Mouse (Mus musculus) hindbrain, embryonic 13.5 days (tissue): Measurements from ENCODE around the gene Pard3. TPM values are rescaled to one million over a fixed set of nuclear protein-coding genes. Genes with fewer than 3 reads are reported as not detected.
A peak's percentile ranks its signal among the peaks of the same experiment; 100 is the strongest.

Experiments
- ATAC-seq: fragments of 200-750 bp; cut with Nextera tagmentation; 2 replicates; pipeline ENCODE4 v1.8.0; 2017; ENCODE audit warnings: moderate TSS enrichment; ENCODE audit not compliant: low FRiP score
- H3K27ac ChIP-seq: fragments of 300-500 bp; sonication (generic); 2 replicates; pipeline ENCODE4 v1.5.1; 2015; ENCODE audit warnings: inconsistent platforms, mild to moderate bottlenecking, moderate library complexity
- H3K27me3 ChIP-seq: fragments of 300-500 bp; sonication (generic); 2 replicates; pipeline ENCODE4 v1.6.1; 2015; ENCODE audit warnings: mild to moderate bottlenecking, inconsistent platforms
- H3K36me3 ChIP-seq: fragments of 300-500 bp; sonication (generic); 2 replicates; pipeline ENCODE4 v1.6.1; 2015; ENCODE audit warnings: mild to moderate bottlenecking, inconsistent platforms
- H3K4me1 ChIP-seq: fragments of 300-500 bp; sonication (generic); replicated peaks from 2 replicates; pipeline ENCODE4 v1.6.1; 2015; ENCODE audit warnings: inconsistent platforms
- H3K4me2 ChIP-seq: fragments of 300-500 bp; sonication (generic); 2 replicates; pipeline ENCODE4 v1.6.1; 2015; ENCODE audit warnings: inconsistent platforms, mild to moderate bottlenecking, moderate library complexity
- H3K4me3 ChIP-seq: fragments of 300-500 bp; sonication (generic); 2 replicates; pipeline ENCODE4 v1.5.1; 2015; ENCODE audit warnings: mild to moderate bottlenecking, inconsistent platforms
- H3K9ac ChIP-seq: fragments of 300-500 bp; sonication (generic); 2 replicates; pipeline ENCODE4 v1.6.1; 2015; ENCODE audit warnings: mild to moderate bottlenecking, inconsistent platforms
- H3K9me3 ChIP-seq: fragments of 300-500 bp; sonication (generic); 2 replicates; pipeline ENCODE4 v1.6.1; 2016; ENCODE audit warnings: inconsistent platforms
- WGBS: fragments of 180-500 bp; shearing (Covaris S2); methylation state at CpG from one replicate; pipeline ENCODE4 v1.1.7; 2015; 5-methylcytosine and 5-hydroxymethylcytosine counted together
- polyA plus RNA-seq: library from polyadenylated mRNA; unstranded; fragments of >200 nt; fragmentation: Nextera tagmentation; extraction: Ambion mirVana; gene quantifications from 2 replicates; pipeline ENCODE4 v1.2.1, GENCODE M21; 2015

Gene Pard3
- polyA plus RNA-seq, 1 experiment from 2014 or later = 22.5 TPM

DNA sequence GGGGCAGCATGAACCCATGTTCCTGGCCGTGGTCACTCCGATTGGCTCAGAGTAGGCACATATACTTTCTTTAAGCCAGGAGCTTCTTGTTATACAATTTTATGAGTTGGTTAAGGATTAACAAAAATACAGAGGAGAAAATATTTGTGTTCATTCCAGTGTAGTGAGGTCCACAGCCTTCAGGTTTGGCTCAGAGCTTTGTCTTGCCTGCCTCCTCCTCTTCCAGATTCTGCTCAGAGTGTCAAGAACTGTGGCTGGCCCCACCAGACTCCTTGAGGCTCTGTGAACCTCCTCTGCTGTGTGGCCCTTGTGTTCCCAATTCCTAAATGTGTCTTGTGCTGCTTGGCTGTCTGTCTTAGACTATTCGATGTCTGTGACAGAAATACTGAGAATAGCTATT lies 59.7 kb downstream of the Pard3 start:
- no peak overlapping the region for H3K4me3 ChIP-seq
- H3K36me3 ChIP-seq = no peaks in the 10 kb centered on the region
- H3K4me2 ChIP-seq = no peak overlapping the region
- H3K4me1 ChIP-seq = peaks cover 42% of the 10 kb centered on the region
- H3K9me3 ChIP-seq = no peaks in the 10 kb centered on the region
- H3K9ac ChIP-seq = no peak overlapping the region; the same call in 1 of the 2 replicates
- H3K27ac ChIP-seq = no peak overlapping the region
- WGBS = 93% methylated on average over 3 of the region's 3 CpGs
- H3K27me3 ChIP-seq = no peaks in the 10 kb centered on the region
- no peak for ATAC-seq

DNA sequence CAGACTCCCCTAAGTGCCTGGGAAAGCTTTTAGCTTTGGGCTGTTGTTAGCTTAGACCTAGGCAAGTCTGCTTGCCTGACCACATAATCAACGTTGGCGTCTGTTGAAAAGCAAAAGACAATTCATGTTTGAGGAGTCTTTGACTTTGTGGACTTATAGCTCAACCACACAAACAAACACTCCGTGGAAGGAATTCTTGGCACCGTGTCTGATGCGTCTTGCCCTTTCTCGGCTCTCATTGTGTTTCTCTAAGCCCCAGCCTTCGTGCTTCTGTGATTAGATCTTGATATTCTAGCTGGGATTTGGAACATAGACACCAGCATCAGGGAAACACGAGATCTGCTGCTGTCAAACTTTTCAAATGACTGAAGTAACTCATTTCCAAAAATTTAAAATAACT lies 61.1 kb downstream of the Pard3 start:
- Histone ChIP-seq H3K36me3 (no peaks in the 10 kb centered on the region), H3K9me3 (no peaks in the 10 kb centered on the region)
- WGBS = 40% methylated on average over 8 of the region's 8 CpGs

DNA sequence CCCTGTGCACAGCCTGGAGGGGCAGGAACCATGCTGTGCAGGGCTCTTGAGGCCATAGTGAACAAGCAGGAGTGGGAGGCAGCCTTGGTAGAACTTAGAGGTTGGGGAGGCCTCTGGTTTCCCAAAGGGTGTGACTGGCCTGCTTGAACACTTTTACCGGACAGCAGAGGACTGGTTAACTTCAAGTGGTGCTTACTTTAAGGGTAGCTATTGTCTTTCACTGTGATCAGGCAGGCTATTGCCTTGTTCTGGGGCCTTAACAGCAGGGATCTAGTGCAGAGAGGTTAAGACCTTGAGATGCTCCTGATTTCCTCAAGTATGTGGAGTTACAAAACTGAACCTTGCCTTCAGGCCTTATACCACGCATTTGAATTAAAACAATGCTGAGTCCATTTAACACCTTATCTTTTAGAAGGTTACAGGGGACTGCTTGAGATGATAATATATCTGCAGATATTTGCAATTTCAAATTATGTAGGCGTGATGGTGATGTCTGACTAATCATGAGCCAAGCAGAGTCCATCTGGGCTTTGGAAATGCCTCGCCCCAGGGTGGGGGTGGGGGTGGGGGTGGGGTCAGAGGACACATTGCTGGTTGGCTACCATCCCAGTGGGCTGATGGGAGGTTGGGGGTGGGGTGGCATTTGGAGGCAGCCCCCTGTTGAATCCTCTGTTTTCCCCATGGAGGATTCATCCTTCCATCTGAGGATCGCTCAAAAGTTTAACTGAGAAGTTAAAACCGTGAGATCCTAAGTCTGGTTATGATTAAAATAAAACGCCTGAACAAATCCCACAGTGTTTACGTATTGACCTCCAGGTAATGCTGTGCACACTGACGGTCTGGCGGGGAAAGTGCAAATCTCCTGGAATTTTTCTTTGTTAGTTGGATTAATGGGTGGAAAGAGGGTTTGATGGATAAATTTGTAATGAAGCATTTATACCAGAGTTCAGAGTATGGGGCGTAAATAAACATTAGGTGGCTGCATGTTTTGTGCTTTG lies 62.3 kb downstream of the Pard3 start:
- H3K9me3 ChIP-seq = no peaks in the 10 kb centered on the region
- H3K9ac ChIP-seq = no peak overlapping the region
- 0 out of 2 replicates have a peak overlapping the region, but pooled peaks have one; percentile 10 for H3K4me2 ChIP-seq
- WGBS = 30% methylated on average over 11 of the region's 11 CpGs
- H3K4me1 ChIP-seq = peaks cover 44% of the 10 kb centered on the region
- no peak overlapping the region for H3K4me3 ChIP-seq
- no peak overlapping the region for H3K27ac ChIP-seq
- H3K27me3 ChIP-seq = no peaks in the 10 kb centered on the region
- no peak for ATAC-seq
- no peaks in the 10 kb centered on the region for H3K36me3 ChIP-seq

More for the DNA sequence above, 61.1 kb downstream of the Pard3 start:
- H3K4me1 ChIP-seq = peaks cover 43% of the 10 kb centered on the region
- no peak overlapping the region for H3K27ac ChIP-seq
- H3K4me2 ChIP-seq = no peak overlapping the region
- no peaks in the 10 kb centered on the region for H3K27me3 ChIP-seq
- no peak for ATAC-seq
- H3K9ac ChIP-seq = no peak overlapping the region
- H3K4me3 ChIP-seq = no peak overlapping the region

DNA sequence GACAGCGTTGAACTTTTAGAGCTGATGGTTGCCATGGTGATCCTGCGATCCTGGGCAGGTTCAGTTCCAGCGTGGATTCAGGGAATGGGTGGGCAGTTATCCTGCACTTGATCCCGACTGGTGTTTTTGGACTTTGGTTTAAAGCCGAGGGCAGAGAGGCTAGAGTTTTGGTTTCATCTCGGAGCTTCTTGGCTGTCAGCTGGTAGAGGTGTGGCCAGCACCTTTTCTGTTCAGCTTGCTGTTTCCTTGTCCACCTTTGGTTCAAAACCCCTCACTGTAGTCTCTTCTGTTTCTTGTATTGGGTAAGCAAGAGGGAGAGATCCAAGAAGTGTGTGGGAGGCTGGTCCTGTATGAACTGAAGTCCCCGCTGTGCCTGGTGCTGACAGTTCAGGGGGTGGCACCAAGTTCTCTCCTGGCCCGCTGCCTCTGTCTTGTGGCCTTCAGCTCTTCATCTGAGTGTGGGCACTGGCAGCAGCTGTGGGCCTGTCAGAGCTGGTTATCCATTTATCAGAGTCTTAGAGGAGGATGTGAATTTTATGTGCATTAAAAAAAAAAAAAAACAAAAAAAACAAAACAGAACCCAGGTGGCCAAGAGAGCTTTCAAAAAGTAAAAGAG lies 65.2 kb downstream of the Pard3 start:
- no peak overlapping the region for H3K4me3 ChIP-seq
- peak overlapping the region; percentile 13; the same call in 1 of the 2 replicates for H3K9ac ChIP-seq
- no peak for ATAC-seq
- WGBS = 36% methylated on average over 8 of the region's 8 CpGs
- no peaks in the 10 kb centered on the region for H3K27me3 ChIP-seq
- H3K4me2 ChIP-seq = no peak overlapping the region
- no peaks in the 10 kb centered on the region for H3K9me3 ChIP-seq
- no peaks in the 10 kb centered on the region for H3K36me3 ChIP-seq
- peak overlapping the region; percentile 12; the same call in 1 of the 2 replicates for H3K27ac ChIP-seq
- peaks cover 47% of the 10 kb centered on the region for H3K4me1 ChIP-seq

DNA sequence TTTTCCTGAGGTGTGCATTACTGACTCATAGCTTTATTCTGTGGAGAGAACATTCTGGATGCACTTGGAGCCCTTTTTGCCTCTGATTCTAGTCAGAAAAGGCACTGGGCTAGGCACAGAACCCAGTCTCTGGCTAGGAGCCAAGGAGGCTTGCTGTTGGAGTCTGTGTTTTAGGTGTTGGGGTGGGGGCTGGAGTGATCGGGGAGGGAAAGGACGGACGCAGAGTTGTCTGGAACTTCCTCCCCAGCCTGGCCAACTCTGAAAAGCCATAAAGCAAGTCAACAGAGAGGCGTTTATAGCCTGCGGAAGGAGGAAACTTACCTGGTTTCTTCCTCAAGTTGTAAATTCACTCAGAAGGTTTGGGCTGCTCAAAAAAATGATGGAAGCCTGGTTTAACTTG lies 70.6 kb downstream of the Pard3 start:
- WGBS = 84% methylated on average over 5 of the region's 5 CpGs
- Histone ChIP-seq H3K4me2 (no peak overlapping the region), H3K4me1 (peaks cover 18% of the 10 kb centered on the region), H3K36me3 (no peaks in the 10 kb centered on the region), H3K4me3 (no peak overlapping the region), H3K27ac (no peak overlapping the region), H3K9ac (no peak overlapping the region), H3K9me3 (no peaks in the 10 kb centered on the region), H3K27me3 (no peaks in the 10 kb centered on the region)
- no peak for ATAC-seq

DNA sequence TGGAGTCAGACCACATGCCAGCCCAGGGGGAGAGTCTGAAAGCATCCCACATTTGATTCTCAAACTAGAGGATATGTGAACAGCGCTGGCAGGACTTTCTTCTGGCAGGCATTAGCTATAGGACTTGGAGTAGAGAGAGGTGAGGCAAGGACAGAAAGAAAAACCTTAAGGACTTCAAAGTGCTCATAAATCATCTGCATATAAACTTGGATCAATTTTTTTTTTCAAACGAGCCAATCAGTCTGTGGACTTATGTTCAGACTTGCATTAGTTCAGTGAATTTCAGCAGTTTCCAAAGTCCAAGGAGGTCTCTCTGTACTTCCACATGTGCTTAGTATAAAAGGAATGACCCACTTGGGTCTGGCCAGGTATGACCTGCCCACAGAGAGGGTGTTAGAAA lies 72.5 kb downstream of the Pard3 start:
- WGBS = 92% methylated on average over 2 of the region's 2 CpGs
- no peaks in the 10 kb centered on the region for H3K27me3 ChIP-seq
- no peak overlapping the region for H3K9ac ChIP-seq
- no peak overlapping the region for H3K4me2 ChIP-seq
- no peak for ATAC-seq
- no peak overlapping the region for H3K4me3 ChIP-seq
- no peak overlapping the region for H3K27ac ChIP-seq
- H3K36me3 ChIP-seq = no peaks in the 10 kb centered on the region
- H3K4me1 ChIP-seq = peaks cover 10% of the 10 kb centered on the region
- no peaks in the 10 kb centered on the region for H3K9me3 ChIP-seq

DNA sequence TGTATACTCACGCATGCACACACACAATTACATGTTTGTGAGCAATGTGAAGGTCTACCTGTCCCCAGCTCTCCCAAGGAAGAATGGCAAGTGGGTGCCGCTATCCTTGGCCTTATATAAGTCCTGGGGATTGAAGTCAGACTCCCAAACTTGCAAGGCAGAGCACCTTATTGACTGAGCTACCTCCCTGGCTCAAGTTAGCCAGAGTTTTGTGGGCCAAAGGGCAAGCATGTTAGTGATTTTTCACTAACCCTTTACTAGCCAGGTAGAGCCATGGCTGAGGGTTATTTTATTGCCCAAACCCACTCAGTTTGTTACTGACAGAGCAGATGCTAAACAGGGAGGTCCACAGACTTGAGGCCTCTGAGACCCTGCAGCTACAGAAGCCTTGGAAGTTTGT lies 73.1 kb downstream of the Pard3 start:
- Histone ChIP-seq H3K9me3 (no peaks in the 10 kb centered on the region), H3K36me3 (no peaks in the 10 kb centered on the region), H3K4me3 (no peak overlapping the region), H3K9ac (no peak overlapping the region), H3K4me2 (no peak overlapping the region), H3K27me3 (no peaks in the 10 kb centered on the region), H3K27ac (no peak overlapping the region), H3K4me1 (peaks cover 10% of the 10 kb centered on the region)
- 91% methylated on average over 2 of the region's 2 CpGs for WGBS
- ATAC-seq = no peak

DNA sequence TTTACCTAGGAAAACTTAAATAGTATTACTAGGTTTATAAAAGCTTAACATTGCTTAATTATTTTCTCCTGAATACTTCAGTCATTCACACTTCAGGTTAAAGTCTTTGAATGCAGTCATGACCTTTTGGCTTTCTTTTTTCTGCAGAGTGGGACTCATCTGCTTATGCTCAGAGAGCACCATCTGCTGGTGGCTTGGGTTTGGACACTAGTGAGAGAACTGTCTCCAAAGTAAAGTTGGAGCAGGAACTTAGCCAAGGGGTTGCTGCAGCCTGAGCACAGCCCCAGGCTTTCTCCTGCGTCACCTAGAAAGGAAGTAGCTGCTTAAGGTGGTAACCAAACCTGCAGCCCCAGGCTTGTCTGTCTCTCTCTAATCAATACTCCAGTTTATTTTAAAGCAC lies 75.5 kb downstream of the Pard3 start:
- WGBS = 34% methylated on average over 1 of the region's 1 CpGs
- H3K9me3 ChIP-seq = no peaks in the 10 kb centered on the region
- ATAC-seq = peak; percentile 61; the same call in 1 of the 2 replicates

DNA sequence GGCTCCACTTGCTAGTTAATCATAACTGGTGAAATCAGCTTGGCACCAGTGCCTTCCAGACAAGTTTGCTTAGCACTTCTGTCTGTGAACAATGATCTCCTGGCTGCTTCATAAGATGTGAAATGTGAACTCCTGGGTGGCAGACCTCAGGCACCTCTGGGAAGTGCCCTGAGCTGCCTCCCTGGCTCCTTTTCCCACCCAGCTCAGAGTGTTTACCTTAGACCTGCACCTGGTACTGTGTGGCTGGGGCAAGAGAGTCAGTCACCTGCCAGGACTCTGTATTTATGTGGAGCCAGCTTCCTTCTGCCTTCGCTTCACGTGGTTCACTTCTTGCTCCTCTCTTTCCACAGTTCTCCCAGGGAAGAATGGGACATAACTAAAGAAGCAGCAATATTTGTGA lies 77.3 kb downstream of the Pard3 start:
- Histone ChIP-seq H3K4me1 (peaks cover 10% of the 10 kb centered on the region), H3K4me3 (no peak overlapping the region), H3K9me3 (no peaks in the 10 kb centered on the region), H3K4me2 (no peak overlapping the region), H3K36me3 (no peaks in the 10 kb centered on the region), H3K9ac (no peak overlapping the region), H3K27ac (no peak overlapping the region), H3K27me3 (no peaks in the 10 kb centered on the region)
- WGBS = 100% methylated on average over 2 of the region's 2 CpGs
- ATAC-seq = no peak

More for the DNA sequence above, 75.5 kb downstream of the Pard3 start:
- Histone ChIP-seq H3K4me1 (peaks cover 9% of the 10 kb centered on the region), H3K9ac (no peak overlapping the region), H3K36me3 (no peaks in the 10 kb centered on the region), H3K27me3 (no peaks in the 10 kb centered on the region), H3K27ac (no peak overlapping the region), H3K4me3 (no peak overlapping the region), H3K4me2 (no peak overlapping the region)

DNA sequence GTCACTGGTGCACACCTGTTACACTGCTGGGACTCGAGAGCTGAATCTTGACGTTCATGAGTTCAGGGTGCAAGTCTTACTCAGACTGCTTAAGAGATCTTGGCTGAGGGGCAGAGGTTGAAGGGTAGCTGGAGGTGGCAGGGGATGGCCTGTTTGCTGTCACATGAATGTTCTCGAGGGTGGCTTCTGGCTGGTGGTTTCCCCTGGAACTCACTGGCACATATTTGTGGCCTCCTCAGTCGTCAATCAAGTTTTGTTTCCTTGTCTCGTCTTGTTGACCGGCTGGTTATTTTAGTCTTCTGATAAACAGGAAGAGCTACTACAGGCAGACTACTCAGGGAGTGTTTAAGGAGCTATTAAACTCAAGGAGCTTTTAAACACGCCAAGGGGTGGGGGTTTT lies 79.9 kb downstream of the Pard3 start:
- Histone ChIP-seq H3K36me3 (no peaks in the 10 kb centered on the region), H3K9ac (no peak overlapping the region), H3K4me2 (no peak overlapping the region), H3K27me3 (no peaks in the 10 kb centered on the region), H3K4me3 (no peak overlapping the region), H3K9me3 (no peaks in the 10 kb centered on the region), H3K27ac (no peak overlapping the region), H3K4me1 (peaks cover 24% of the 10 kb centered on the region)
- 62% methylated on average over 7 of the region's 7 CpGs for WGBS
- ATAC-seq = no peak

DNA sequence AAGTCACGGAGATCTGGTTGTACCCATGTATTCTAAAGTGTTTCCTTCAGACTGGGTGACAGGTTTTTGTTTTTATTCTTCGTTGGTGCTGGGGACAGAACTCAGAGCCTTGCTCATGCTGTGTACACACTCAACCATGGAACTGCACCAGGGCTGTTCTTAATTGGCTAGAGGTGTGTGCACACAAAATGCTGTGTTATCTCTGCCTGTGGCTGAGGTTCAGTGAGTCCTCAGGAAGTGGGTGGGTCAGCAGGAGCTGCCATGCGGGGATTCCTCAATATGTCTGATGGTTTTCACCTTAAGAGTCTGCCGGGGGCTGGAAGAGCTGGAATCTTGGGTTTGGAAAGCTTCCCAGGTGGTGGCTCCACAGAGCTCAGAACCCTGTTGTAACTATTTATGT lies 80.9 kb downstream of the Pard3 start:
- Histone ChIP-seq H3K27ac (no peak overlapping the region), H3K4me3 (no peak overlapping the region), H3K4me2 (no peak overlapping the region), H3K9ac (no peak overlapping the region), H3K36me3 (no peaks in the 10 kb centered on the region), H3K9me3 (no peaks in the 10 kb centered on the region), H3K4me1 (peaks cover 28% of the 10 kb centered on the region), H3K27me3 (no peaks in the 10 kb centered on the region)
- WGBS = 62% methylated on average over 4 of the region's 4 CpGs
- no peak for ATAC-seq

DNA sequence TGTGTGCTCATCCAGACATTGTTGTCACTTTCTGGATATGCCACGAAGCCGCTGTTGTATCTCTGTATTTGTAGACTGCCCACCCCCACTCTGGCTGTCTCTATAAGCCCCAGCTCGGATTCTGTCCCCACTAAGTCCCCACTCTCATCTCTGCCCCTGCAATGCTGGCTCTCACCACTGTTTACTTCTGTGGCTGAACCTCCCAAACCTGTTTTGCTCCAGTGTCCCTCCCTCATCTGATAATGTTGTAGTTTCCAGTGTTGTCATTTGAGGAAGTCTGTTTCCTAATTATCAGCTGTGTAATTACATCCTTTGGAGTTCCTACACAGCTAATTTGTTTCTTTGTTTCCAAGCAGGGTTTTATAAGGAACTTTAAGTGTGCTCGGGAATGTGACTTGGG lies 81.4 kb downstream of the Pard3 start:
- Histone ChIP-seq H3K9me3 (no peaks in the 10 kb centered on the region), H3K9ac (no peak overlapping the region), H3K4me2 (no peak overlapping the region), H3K4me1 (peaks cover 28% of the 10 kb centered on the region), H3K4me3 (no peak overlapping the region), H3K27ac (no peak overlapping the region), H3K36me3 (no peaks in the 10 kb centered on the region), H3K27me3 (no peaks in the 10 kb centered on the region)
- 71% methylated on average over 4 of the region's 4 CpGs for WGBS
- ATAC-seq = no peak
